Mouse (Mus musculus) fibroblast of lung, adult 2 months (primary cell): ENCODE data around the gene Dip2b.
A peak's percentile ranks its signal among the peaks of the same experiment; 100 is the strongest.

ENCODE experiments used
- DNase-seq: peaks from one replicate; pipeline ENCODE4 v3.0.0-alpha.2; 2011; ENCODE audit warnings: low read depth

Dip2b gene

GRCm38 (mm10) chr15:100220916-100221315 is 182.5 kb downstream of the Dip2b start:
- no peak for DNase-seq

- no peak for DNase-seq
These were observed 186.9 kb downstream of the Dip2b start for GRCm38 (mm10) chr15:100225381-100225780.

GRCm38 (mm10) chr15:100225891-100226290 is 187.4 kb downstream of the Dip2b start:
- no peak for DNase-seq

GRCm38 (mm10) chr15:100227031-100227662 is 188.7 kb downstream of the Dip2b start:
- peak; percentile 63 for DNase-seq

GRCm38 (mm10) chr15:100227663-100228534 is 189.4 kb downstream of the Dip2b start, which contains the start of gene Atf1:
TSS of gene Atf1 (plus strand) at chr15:100227819.
- no peak for DNase-seq

- no peak for DNase-seq
These were observed 190.3 kb downstream of the Dip2b start for GRCm38 (mm10) chr15:100228535-100229336.

- DNase-seq, result no peak
These were observed 192.2 kb downstream of the Dip2b start for GRCm38 (mm10) chr15:100230655-100231054.

- DNase-seq, result no peak
These were observed 193.4 kb downstream of the Dip2b start for GRCm38 (mm10) chr15:100231616-100232525.

GRCm38 (mm10) chr15:100235208-100235965 is 196.9 kb downstream of the Dip2b start:
- DNase-seq, result no peak

- no peak for DNase-seq
These were observed 198.5 kb downstream of the Dip2b start for GRCm38 (mm10) chr15:100236952-100237351.

- no peak for DNase-seq
These were observed 203.3 kb downstream of the Dip2b start for GRCm38 (mm10) chr15:100241780-100242179.

- DNase-seq, result no peak
These were observed 207.5 kb downstream of the Dip2b start for GRCm38 (mm10) chr15:100245951-100246350.

- DNase-seq, result no peak
These were observed 208.8 kb downstream of the Dip2b start for GRCm38 (mm10) chr15:100247296-100247695.

GRCm38 (mm10) chr15:100248665-100249433 is 210.4 kb downstream of the Dip2b start:
- no peak for DNase-seq

- peak; percentile 75 for DNase-seq
These were observed 212.8 kb downstream of the Dip2b start for GRCm38 (mm10) chr15:100251153-100251780.

GRCm38 (mm10) chr15:100256386-100256785 is 217.9 kb downstream of the Dip2b start:
- DNase-seq, result no peak

- no peak for DNase-seq
These were observed 218.8 kb downstream of the Dip2b start for GRCm38 (mm10) chr15:100257305-100257704.

- no peak for DNase-seq
These were observed 220.4 kb downstream of the Dip2b start for GRCm38 (mm10) chr15:100258646-100259425.
